Mouse (Mus musculus) common myeloid progenitor, adult 5-6 weeks (primary cell): ENCODE results near the gene Nhsl1. TPM values are rescaled to one million over a fixed set of nuclear protein-coding genes. Genes with fewer than 3 reads are reported as not detected.

Source experiments
- total RNA-seq: library from RNA; stranded (forward); fragments of 200-1000, 187-1606 nt; gene quantifications from 2 replicates; pipeline ENCODE4 v1.2.3, GENCODE M21; 2017

Nhsl1 gene
- total RNA-seq, 1 experiment from 2014 or later: 1.4 TPM

Other genes with a start within 250 kb of the Nhsl1 start
- not detected in 2 replicates for gene Ect2l, start 108.1 kb upstream of the Nhsl1 start, total RNA-seq
- gene Ccdc28a, start 84.0 kb upstream of the Nhsl1 start, total RNA-seq: 8.5 and 10.2 TPM in 2 replicates
- 0.59 and 0.82 TPM in 2 replicates for gene Hebp2, start 227.1 kb downstream of the Nhsl1 start, total RNA-seq